In genomic region chr6:86038901-86039300, GRCm38 (mm10) we compare ENCODE assay signal across 40 mouse cellular contexts. TPM values are rescaled to one million over a fixed set of nuclear protein-coding genes. Genes with fewer than 3 reads are reported as not detected.
DNase-seq lines count a peak whose midpoint lies in the region; ATAC-seq and TF ChIP-seq lines count a peak whose summit lies in the region.
"Had no signal": no experiment of that assay in that cellular context is flagged by ENCODE, and none has a peak within 500 bp of the region (broad histone marks: within the 10 kb centered on the region; RNA-seq: fewer than 3 reads in every experiment).

No protein-coding gene starts in this region.

- no peak overlapping the region for H3K9ac ChIP-seq in forebrain, embryonic 15.5 days (replicated peaks)
- H3K9ac ChIP-seq in forebrain, embryonic 12.5 days = no peak overlapping the region
- no peak overlapping the region for H3K9ac ChIP-seq in midbrain, embryonic 13.5 days (replicated peaks)
- H3K9ac ChIP-seq: heart, embryonic 12.5 days; hindbrain, embryonic 14.5 days; limb, embryonic 15.5 days; liver, embryonic 13.5 days; stomach, embryonic 15.5 days had no signal

- no peak overlapping the region for H3K4me3 ChIP-seq in forebrain, embryonic 15.5 days
- no peak overlapping the region for H3K4me3 ChIP-seq in forebrain, embryonic 12.5 days (replicated peaks)
- H3K4me3 ChIP-seq in layer of hippocampus, adult 2 months = peak overlapping the region; percentile 3; the same call in 1 of the 2 replicates
- no peak overlapping the region for H3K4me3 ChIP-seq in midbrain, embryonic 13.5 days (replicated peaks)
- no peak overlapping the region for H3K4me3 ChIP-seq in midbrain, embryonic 10.5 days
- H3K4me3 ChIP-seq in olfactory bulb, adult 2 months (ENCODE audit: insufficient read depth, low read depth, low read length) = no peak overlapping the region
- H3K4me3 ChIP-seq: gastrocnemius, adult 2 months; heart, adult 2 months; heart, embryonic 12.5 days; limb, embryonic 10.5 days; limb, embryonic 15.5 days; liver, embryonic 13.5 days; stomach, embryonic 15.5 days had no signal

- no peak overlapping the region for H3K4me2 ChIP-seq in forebrain, embryonic 15.5 days (replicated peaks)
- H3K4me2 ChIP-seq in forebrain, embryonic 12.5 days = no peak overlapping the region
- no peak overlapping the region for H3K4me2 ChIP-seq in midbrain, embryonic 13.5 days (replicated peaks)
- H3K4me2 ChIP-seq: heart, embryonic 12.5 days; hindbrain, embryonic 14.5 days; limb, embryonic 15.5 days; liver, embryonic 13.5 days; stomach, embryonic 15.5 days had no signal

- no peak for ATAC-seq in forebrain, embryonic 15.5 days (replicated peaks)
- no peak for ATAC-seq in forebrain, embryonic 12.5 days (ENCODE audit: low FRiP score)
- no peak for ATAC-seq in midbrain, embryonic 13.5 days
- ATAC-seq: inflammation-experienced regulatory T-cells, adult 6 months; lung, postnatal 0 days; Patski had no signal

- WGBS in forebrain, embryonic 15.5 days = 59% methylated on average over 2 of the region's 2 CpGs
- 73% methylated on average over 2 of the region's 2 CpGs for whole genome bisulfite sequencing in forebrain, embryonic 12.5 days
- 63% methylated on average over 2 of the region's 2 CpGs for WGBS in midbrain, embryonic 13.5 days
- 81% methylated on average over 2 of the region's 2 CpGs for WGBS in midbrain, embryonic 10.5 days
- WGBS in olfactory bulb, adult 2 months = 13% methylated on average over 2 of the region's 2 CpGs

- peak in 1 of 2 experiments; percentile 52 for DNase-seq in layer of hippocampus, adult 2 months (ENCODE audit: low spot score in 2 of 2)
- no peak for DNase-seq in layer of hippocampus, postnatal 25 days (ENCODE audit: extremely low spot score in 1 of 2, low spot score in 1 of 2)
- no peak for DNase-seq in midbrain, embryonic 10.5 days (ENCODE audit: low spot score)
- DNase-seq in adrenal gland, adult (ENCODE audit: inconsistent age in 2 of 2, low spot score in 1 of 2) = no peak
- DNase-seq: adrenal gland, postnatal 25 days; cerebellum, adult 8-10 months; cerebellum, postnatal 25 days; gastrocnemius, adult 2 months; gastrocnemius, postnatal 36 days; heart, adult 2 months; heart, postnatal 4 days; kidney, adult 11 months; kidney, postnatal 14 days; layer of hippocampus, postnatal 36 days; liver, embryonic 13.5 days; lung, adult 18-20 months; lung, postnatal 4 days; midbrain, embryonic 14.5 days; right cerebral cortex, postnatal 14 days; thymus, postnatal 14 days had no signal

- no peak for TF ChIP-seq POLR2A in olfactory bulb, adult 2 months (IDR thresholded peaks at IDR 0.05; ENCODE audit: insufficient read depth, low read depth, low read length)

- peaks cover 30% of the 10 kb centered on the region for H3K4me1 ChIP-seq in forebrain, embryonic 15.5 days
- 0 out of 2 replicates have a peak, but pooled peaks cover 5% of the 10 kb centered on the region for H3K4me1 ChIP-seq in forebrain, embryonic 12.5 days
- peaks cover 35% of the 10 kb centered on the region for H3K4me1 ChIP-seq in midbrain, embryonic 13.5 days (replicated peaks)
- H3K4me1 ChIP-seq in midbrain, embryonic 10.5 days = no peaks in the 10 kb centered on the region; the same call in 1 of the 2 replicates
- peaks cover 19% of the 10 kb centered on the region for H3K4me1 ChIP-seq in olfactory bulb, adult 2 months (ENCODE audit: control insufficient read depth, insufficient read depth, low read length)
- H3K4me1 ChIP-seq: heart, embryonic 12.5 days; limb, embryonic 10.5 days; limb, embryonic 15.5 days; liver, embryonic 13.5 days; stomach, embryonic 15.5 days had no signal

- peak overlapping the region; percentile 46 for H3K27ac ChIP-seq in forebrain, embryonic 15.5 days (replicated peaks)
- H3K27ac ChIP-seq in forebrain, embryonic 12.5 days = no peak overlapping the region
- peak overlapping the region; percentile 94 for H3K27ac ChIP-seq in layer of hippocampus, adult 2 months
- H3K27ac ChIP-seq in midbrain, embryonic 13.5 days = 0 out of 2 replicates have a peak overlapping the region, but pooled peaks have one; percentile 39
- no peak overlapping the region for H3K27ac ChIP-seq in midbrain, embryonic 10.5 days (replicated peaks)
- H3K27ac ChIP-seq in olfactory bulb, adult 2 months (ENCODE audit: insufficient read depth, low read depth, low read length) = peak overlapping the region; percentile 36
- H3K27ac ChIP-seq: gastrocnemius, adult 2 months; heart, adult 2 months; hindbrain, embryonic 14.5 days; limb, embryonic 10.5 days; limb, embryonic 15.5 days; liver, embryonic 13.5 days; stomach, embryonic 15.5 days had no signal

- H3K9me3 ChIP-seq in forebrain, embryonic 15.5 days = no peaks in the 10 kb centered on the region
- no peaks in the 10 kb centered on the region for H3K9me3 ChIP-seq in forebrain, embryonic 12.5 days
- no peaks in the 10 kb centered on the region for H3K9me3 ChIP-seq in midbrain, embryonic 13.5 days
- no peaks in the 10 kb centered on the region for H3K9me3 ChIP-seq in midbrain, embryonic 10.5 days (replicated peaks)
- H3K9me3 ChIP-seq: heart, embryonic 12.5 days; limb, embryonic 10.5 days; limb, embryonic 15.5 days; liver, embryonic 13.5 days; stomach, embryonic 15.5 days had no signal

- no peaks in the 10 kb centered on the region for H3K36me3 ChIP-seq in forebrain, embryonic 15.5 days
- H3K36me3 ChIP-seq in forebrain, embryonic 12.5 days (replicated peaks) = no peaks in the 10 kb centered on the region; the same call in 1 of the 2 replicates
- H3K36me3 ChIP-seq in midbrain, embryonic 13.5 days = no peaks in the 10 kb centered on the region
- H3K36me3 ChIP-seq in midbrain, embryonic 10.5 days = no peaks in the 10 kb centered on the region
- H3K36me3 ChIP-seq: heart, embryonic 12.5 days; limb, embryonic 10.5 days; limb, embryonic 15.5 days; liver, embryonic 13.5 days; stomach, embryonic 15.5 days had no signal

- no peak for TF ChIP-seq CTCF in layer of hippocampus, adult 2 months (conservative IDR thresholded peaks at IDR 0.05)
- TF ChIP-seq CTCF in olfactory bulb, adult 2 months (IDR thresholded peaks at IDR 0.05; ENCODE audit: insufficient read depth, low read depth, low read length) = no peak

- H3K27me3 ChIP-seq in forebrain, embryonic 15.5 days = no peaks in the 10 kb centered on the region
- H3K27me3 ChIP-seq in forebrain, embryonic 12.5 days = no peaks in the 10 kb centered on the region
- no peaks in the 10 kb centered on the region for H3K27me3 ChIP-seq in midbrain, embryonic 13.5 days
- H3K27me3 ChIP-seq in midbrain, embryonic 10.5 days (ENCODE audit: low read depth, poor library complexity, severe bottlenecking) = no peaks in the 10 kb centered on the region
- H3K27me3 ChIP-seq: heart, embryonic 12.5 days; limb, embryonic 15.5 days; stomach, embryonic 15.5 days had no signal

RNA-seq across cellular contexts. Expression of gene Add2, which starts 10.4 kb away (rescaled TPM):
- polyA plus RNA-seq in forebrain, embryonic 15.5 days (2015; fragmentation: Nextera tagmentation; extraction: Ambion mirVana) = 224 and 230 TPM in 2 replicates
- polyA plus RNA-seq in forebrain, embryonic 12.5 days (2016; fragmentation: Nextera tagmentation; extraction: Ambion mirVana) = 124 and 128 TPM in 2 replicates
- 100 to 1,000 TPM; 277 to 286 TPM for total RNA-seq in layer of hippocampus, adult 2 months (2021)
- total RNA-seq in layer of hippocampus, postnatal 25 days (2021) = 100 to 1,000 TPM; 279 to 295 TPM
- polyA plus RNA-seq in midbrain, embryonic 13.5 days (2015; fragmentation: Nextera tagmentation; extraction: Ambion mirVana) = 200 and 208 TPM in 2 replicates
- 43.3 and 81.8 TPM in 2 replicates for polyA plus RNA-seq in midbrain, embryonic 10.5 days (2016; fragmentation: Nextera tagmentation; extraction: Ambion mirVana)
- 39.6 TPM in 1 of 2 replicates, not detected in the other for polyA plus RNA-seq in olfactory bulb, adult 2 months (2012; ENCODE audit: insufficient read depth, insufficient read length, low replicate concordance, missing spikeins)
- total RNA-seq: monocyte, adult 5-6 weeks had no signal
- polyA plus RNA-seq: inflammation-experienced regulatory T-cells, adult 6 months had no signal

RNA-seq across cellular contexts. Expression of gene Figla, which starts 22.9 kb away (rescaled TPM):
- polyA plus RNA-seq in forebrain, embryonic 15.5 days (2015; fragmentation: Nextera tagmentation; extraction: Ambion mirVana) = not detected in 2 replicates
- not detected in 2 replicates for polyA plus RNA-seq in forebrain, embryonic 12.5 days (2016; fragmentation: Nextera tagmentation; extraction: Ambion mirVana)
- not detected for total RNA-seq in layer of hippocampus, adult 2 months (2021)
- not detected for total RNA-seq in layer of hippocampus, postnatal 25 days (2021)
- not detected in 2 replicates for polyA plus RNA-seq in midbrain, embryonic 13.5 days (2015; fragmentation: Nextera tagmentation; extraction: Ambion mirVana)
- not detected in 2 replicates for polyA plus RNA-seq in midbrain, embryonic 10.5 days (2016; fragmentation: Nextera tagmentation; extraction: Ambion mirVana)
- polyA plus RNA-seq in olfactory bulb, adult 2 months (2012; ENCODE audit: insufficient read depth, insufficient read length, low replicate concordance, missing spikeins) = not detected in 2 replicates
- total RNA-seq: adrenal gland, postnatal 25 days; gastrocnemius, adult 2 months; gastrocnemius, postnatal 36 days; heart, adult 2 months; heart, postnatal 4 days; layer of hippocampus, adult 18-20 months; layer of hippocampus, postnatal 36 days; MEL; monocyte, adult 5-6 weeks had no signal
- polyA plus RNA-seq: embryonic facial prominence, embryonic 11.5 days; frontal cortex, adult 2 months; heart, adult 2 months; heart, embryonic 12.5 days; heart, postnatal 0 days; hindbrain, embryonic 14.5 days; inflammation-experienced regulatory T-cells, adult 6 months; kidney, embryonic 14.5 days; limb, embryonic 10.5 days; limb, embryonic 15.5 days; liver, embryonic 13.5 days; lung, postnatal 0 days; midbrain, embryonic 14.5 days; Patski; stomach, embryonic 15.5 days; urinary bladder, adult 2 months had no signal

Comparison
In these comparisons a context has a peak if more than half of its experiments do, and no peak if none do; other contexts are left out.
1. H3K27ac ChIP-seq: peak in forebrain, embryonic 15.5 days (single experiment), layer of hippocampus, adult 2 months (single experiment), midbrain, embryonic 13.5 days (single experiment) and olfactory bulb, adult 2 months (single experiment); none in forebrain, embryonic 12.5 days (single experiment) and midbrain, embryonic 10.5 days (single experiment).